Mouse (Mus musculus) G1E (cell line): ENCODE measurements at regions not wholly inside any gene's neighbourhood (a gene's known extent, or its start where the extent isn't known, plus 50 kb on each side); places are given as distances from the start of the nearest gene placed in this dataset.

Source experiments
- CTCF ChIP-seq: IDR thresholded peaks from 2 replicates; pipeline ENCODE4 v1.5.1; 2012; ENCODE audit warnings: low read depth, low read length, inconsistent platforms, mixed read lengths
- GATA1 ChIP-seq: IDR thresholded peaks from 2 replicates; pipeline ENCODE4 v1.6.1; 2012; ENCODE audit warnings: borderline replicate concordance, low read length, inconsistent platforms, mixed read lengths
- GATA2 ChIP-seq: IDR thresholded peaks from 2 replicates; pipeline ENCODE4 v1.6.1; 2012; ENCODE audit warnings: low read depth, low read length, inconsistent platforms, borderline replicate concordance
- POLR2AphosphoS5 ChIP-seq: IDR thresholded peaks from 2 replicates; pipeline ENCODE4 v1.6.1; 2012; ENCODE audit warnings: low read depth, low read length, inconsistent platforms; ENCODE audit not compliant: insufficient replicate concordance

DNA sequence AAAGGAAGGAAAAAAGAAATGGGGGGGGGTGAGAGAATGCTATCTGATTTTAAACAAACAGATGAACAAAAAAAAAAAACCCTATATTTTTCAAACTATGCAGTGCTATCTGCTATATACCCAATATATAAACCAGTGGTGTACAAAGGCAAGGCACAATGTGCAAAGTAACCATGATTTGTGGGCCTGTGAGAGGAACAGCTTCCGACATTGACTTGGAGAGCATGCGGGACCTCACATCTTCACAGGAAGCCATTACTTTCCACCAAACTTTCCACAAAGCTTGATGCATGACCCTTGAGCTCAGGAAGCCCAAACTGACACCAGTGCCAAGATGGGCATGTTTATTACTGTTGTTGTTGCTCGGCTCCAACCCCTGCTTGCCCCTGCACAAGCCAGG, 299.3 kb upstream of the Cd180 start:
- no peak for TF ChIP-seq CTCF
- TF ChIP-seq GATA2, result no peak
- TF ChIP-seq POLR2AphosphoS5, result no peak
- no peak for TF ChIP-seq GATA1
